Mouse (Mus musculus): ENCODE data around the gene Pih1d2.

The Pih1d2 gene

DNA sequence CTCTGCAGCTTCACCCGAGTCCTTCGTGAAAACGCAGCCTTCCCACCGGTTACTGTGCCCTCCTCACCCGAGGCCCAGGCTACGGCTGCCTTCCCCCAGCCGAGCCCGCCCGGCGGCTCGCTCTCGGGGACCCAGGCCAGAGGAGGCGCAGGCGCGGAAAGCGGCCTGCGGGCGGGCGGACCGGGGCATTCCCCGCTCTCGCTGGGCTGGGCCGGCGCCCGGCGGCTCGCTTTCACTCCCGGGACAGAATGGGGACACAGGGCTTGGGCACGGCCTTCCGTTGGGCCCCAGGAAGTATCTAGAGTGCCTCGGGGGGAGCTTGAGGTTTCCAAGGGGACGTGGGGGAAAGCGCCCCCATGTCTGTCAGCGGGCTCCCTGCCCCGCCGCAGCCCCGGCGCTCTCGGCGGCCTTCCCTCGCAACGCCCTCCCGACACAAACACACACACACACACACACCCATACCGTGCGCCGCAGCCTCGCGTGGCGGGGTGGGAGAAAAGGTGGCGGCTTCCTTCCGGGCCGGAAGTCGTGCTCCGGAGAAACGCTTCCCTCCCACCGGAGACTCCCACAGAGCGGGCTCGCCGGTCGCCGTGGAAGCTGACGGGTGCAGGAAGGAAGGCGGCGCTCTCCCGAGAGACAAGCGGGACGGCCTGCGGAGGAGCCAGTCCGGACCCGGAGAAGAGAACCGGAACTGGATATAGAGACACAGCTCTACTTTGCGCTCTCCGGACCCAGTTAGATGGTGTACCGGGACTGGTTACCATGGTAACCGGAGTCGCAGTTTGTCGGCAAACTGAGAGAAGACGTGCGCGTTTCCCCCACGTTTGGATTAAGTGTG lies at the start of gene Pih1d2, which contains the start of gene Nkapd1:
Gene Pih1d2 (plus strand): TSS at position 556 of the 838 bp plus-strand sequence.
Gene Nkapd1 (minus strand): TSS at position 699 of the 838 bp plus-strand sequence.
- DNase-seq (ENCODE audit: low spot score): peak; percentile 95

- DNase-seq (ENCODE audit: low spot score): no peak
These were observed 49.7 kb upstream of the Pih1d2 start for GRCm38 (mm10) chr9:50567372-50567771.

DNA sequence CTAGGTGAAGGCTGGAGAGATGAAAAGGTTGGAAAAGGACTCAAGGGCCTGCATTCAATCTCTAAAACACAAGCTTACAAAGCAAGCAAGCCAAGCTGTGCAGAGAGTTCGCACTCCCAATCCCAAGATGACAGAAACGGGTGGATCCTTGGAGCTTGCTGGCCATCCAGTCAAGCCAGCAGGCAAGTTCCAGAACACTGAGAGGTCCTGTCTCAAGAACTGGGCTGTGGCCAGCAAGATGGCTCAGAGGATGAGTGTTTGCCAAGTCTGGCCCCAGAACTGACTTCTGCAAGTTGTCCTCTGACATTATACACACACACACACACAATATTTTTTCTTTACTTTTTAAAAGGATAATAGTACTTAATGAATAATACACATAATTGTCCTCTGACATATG lies 49.2 kb upstream of the Pih1d2 start:
- DNase-seq (ENCODE audit: low spot score): no peak

DNA sequence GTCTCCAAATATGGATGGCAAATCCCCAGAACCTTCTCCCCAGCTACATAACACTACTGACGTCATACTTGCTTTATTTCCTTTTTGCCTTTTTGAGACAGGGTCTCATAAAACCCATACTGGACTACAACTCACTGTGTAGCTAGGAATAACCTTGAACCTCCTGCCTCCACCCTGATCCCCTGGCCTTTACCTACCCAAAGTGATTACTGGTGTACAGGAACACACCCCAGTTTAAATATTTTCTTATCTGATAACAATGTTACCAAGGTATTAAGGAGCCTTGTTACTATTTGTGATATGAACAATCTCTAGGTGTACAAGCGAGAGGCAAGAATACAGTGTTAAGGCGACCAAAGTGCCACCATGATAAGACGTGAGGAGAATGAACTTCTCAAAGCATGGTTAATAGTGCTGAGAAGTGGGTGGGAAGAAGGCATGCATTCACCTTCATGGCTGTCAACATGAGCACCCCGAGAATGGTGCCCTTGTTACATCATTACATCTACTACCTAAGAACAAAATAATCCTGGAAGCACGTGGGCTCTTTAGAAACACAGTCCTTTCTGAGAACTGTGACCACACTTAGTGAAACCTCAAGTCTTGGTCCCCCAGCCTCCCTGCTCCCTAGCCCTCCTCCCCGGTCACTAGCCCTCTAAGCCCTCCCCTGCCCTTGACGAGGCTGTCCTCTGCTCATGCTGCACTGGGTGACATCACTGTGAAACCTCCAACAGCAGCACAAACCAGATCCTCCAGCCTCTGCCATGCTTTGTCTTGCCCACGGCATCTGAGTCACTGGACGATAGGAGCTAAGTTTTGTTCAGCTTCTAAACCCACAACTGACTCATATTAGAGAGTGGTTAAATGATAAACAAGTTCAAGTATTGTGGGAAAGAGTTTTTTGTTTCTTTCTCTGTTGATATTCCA lies 47.3 kb upstream of the Pih1d2 start:
- DNase-seq (ENCODE audit: low spot score): no peak

DNA sequence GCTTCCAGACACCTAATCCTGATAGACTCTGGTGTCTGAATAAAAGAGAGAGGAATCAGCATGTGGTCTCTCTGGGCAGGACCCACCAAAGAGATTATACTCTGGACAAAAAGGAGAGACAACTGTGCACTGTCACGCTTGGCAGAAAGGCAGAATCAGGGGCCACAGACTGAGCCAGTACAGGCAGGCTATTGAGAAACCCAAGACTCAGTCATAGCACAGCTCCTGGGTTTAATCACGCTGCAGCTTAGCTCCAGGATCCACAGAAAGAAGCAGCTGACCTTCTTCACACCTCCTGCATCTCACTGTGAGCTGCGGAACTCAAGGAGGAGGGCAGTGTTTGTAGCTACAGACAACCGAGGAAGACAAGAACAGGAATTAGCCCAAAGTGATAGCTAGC lies 36.8 kb upstream of the Pih1d2 start:
- DNase-seq (ENCODE audit: low spot score): no peak

DNA sequence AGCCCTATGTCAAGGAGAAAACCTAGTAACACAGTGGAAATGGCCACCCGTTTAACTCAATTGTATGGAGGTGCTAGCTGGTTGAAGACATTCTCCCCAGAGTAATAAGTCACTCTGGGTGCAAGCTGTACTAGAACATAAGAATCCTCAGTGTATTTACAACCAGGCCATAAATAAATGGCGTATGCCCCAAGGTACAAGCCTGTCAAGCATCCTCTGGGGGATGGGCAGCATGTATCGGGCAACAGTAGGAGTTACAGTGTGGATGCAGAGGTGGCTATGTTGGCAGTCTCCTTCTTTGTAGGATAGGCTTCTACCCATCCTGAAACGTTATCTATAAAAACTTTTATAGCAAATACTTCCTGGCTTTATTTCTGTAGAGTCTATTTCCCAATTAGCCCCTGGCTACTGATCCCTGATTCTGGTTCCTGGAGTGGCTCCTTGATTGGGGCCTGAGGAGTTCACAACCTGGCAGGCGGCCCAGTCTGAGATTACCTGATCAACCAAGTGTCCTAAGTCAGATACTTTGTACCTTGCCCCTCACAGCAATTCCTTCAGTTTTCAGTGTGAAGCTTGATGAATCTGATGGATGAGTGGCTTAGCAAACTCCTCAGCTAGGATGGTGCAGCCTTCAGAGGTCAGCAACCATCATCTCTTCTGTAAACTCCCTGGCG lies 31.8 kb upstream of the Pih1d2 start:
- no peak for DNase-seq (ENCODE audit: low spot score)

- no peak for DNase-seq (ENCODE audit: low spot score)
These were observed 30.2 kb upstream of the Pih1d2 start for GRCm38 (mm10) chr9:50586955-50587354.

GRCm38 (mm10) chr9:50590856-50591518 lies 26.1 kb upstream of the Pih1d2 start:
- no peak for DNase-seq (ENCODE audit: low spot score)

DNA sequence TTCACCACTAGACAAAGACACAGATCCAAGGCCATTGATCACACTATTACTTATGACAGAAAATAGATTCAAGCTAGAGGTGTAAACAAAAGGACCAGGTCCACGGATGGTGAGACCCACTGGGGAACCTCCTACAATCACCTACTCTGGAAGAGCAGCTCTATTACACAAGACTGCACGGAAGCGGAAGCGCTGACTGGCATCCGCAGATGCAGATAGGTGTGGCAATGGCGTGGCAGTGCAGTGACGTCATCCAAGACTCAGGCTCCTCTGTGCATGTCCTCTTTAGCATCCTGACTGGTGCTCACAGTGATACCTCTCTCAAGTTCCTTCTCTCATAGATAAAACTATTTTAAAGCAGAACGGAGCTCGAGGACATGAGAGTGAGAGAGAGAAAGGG lies 24.2 kb upstream of the Pih1d2 start:
- no peak for DNase-seq (ENCODE audit: low spot score)

DNA sequence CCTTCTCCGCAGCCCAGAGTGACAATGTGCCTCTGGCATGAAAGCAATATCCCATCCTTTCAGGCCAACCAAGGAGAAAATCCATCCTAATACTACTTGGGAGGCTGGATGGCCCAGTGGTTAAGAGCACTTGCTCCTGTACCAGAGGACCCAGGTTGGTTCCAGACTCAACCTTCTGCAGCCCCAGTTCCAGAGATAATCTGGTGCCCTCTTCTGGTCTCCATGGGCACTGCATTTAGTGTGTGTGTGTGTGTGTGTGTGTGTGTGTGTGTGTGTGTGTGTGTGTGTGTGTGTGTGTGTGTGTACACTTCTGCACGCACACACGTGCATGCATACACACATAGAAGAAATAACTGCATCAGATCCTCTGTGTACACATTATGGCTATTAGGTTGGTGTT lies 23.6 kb upstream of the Pih1d2 start:
- peak; percentile 42 for DNase-seq (ENCODE audit: low spot score)

GRCm38 (mm10) chr9:50594794-50595417 lies 22.2 kb upstream of the Pih1d2 start:
- DNase-seq (ENCODE audit: low spot score): no peak

DNA sequence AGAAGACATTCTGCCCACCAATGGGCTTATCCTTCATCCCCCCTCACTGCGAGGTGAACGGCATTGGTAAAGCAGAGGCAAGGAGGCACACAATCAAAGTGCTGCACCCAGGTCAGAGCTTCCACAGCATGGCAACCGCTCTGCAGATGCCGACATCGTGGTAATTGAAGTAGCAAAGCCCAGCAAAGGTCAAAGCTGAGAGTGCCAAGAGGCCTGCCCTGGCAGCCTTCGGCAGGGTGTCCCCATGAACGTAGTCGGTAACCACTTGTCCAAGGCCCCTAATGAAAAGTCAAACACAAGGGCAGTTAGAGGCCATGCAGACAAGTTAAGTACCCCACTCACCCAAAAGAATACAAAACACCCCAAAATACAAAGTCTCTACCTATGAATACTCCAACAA lies 20.1 kb upstream of the Pih1d2 start:
- DNase-seq (ENCODE audit: low spot score): no peak

DNA sequence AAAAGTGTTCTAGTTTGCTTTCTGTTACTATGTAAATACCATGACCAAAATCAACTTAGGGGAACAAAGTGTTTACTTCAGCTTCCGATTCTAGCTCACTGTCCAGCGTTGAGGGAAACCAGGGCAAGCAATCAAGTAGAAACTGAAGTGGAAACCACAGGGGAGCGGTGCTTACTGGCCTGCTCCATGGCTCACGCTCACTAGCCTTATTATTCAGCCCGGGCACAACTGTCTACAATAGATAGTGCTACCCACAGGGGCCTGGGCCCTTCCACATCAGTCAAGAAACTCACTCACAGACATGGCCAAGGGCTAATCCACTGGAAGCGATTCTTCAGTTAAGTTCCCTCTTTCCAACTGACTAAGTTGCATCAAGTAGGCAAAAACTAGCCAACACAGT lies 15.6 kb upstream of the Pih1d2 start:
- DNase-seq (ENCODE audit: low spot score): no peak

GRCm38 (mm10) chr9:50602055-50602845 lies 14.9 kb upstream of the Pih1d2 start:
- no peak for DNase-seq (ENCODE audit: low spot score)

DNA sequence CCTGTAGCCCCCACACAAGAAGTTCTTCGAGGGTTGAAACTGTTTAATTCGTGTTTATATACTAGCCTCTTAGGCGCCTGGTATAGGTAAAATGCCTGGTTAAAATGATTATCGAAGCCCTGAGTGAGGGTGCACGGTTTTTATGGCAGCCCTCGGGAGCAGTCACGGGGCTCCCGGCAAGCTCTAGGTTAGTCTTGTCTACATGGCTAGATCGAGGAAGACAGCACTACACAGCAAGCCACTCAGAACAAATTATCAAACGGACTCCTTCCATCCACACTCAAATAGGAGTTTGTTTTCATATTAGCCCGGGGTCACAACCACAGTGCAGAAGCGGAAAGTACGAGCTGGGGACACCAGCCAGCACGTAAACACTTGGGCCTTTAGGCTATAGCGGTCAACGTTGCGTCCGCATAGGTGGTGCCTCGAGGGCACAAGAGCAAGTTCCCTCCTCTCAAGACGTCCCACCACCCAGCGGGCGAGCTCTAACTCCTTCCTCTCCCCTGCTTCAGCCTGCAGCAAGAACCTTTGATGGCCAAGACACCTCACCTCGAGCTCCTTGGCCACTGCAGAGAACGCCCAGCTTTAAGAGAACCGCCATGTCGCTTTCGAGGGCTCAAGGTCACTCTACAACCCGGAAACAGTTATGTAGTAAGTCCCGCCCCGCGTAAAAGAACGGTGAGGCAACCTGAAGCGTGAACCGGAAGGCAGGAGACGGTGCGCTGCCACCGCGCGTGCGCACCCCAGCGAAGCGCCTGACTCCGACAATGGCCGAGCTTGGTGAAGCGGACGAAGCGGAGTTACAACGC lies 13.7 kb upstream of the Pih1d2 start, which contains the start of the genes Sdhd and Timm8b:
Gene Sdhd (minus strand): TSS at position 624 of the 809 bp plus-strand sequence.
Gene Timm8b (plus strand): TSS at position 722 of the 809 bp plus-strand sequence.
- DNase-seq (ENCODE audit: low spot score): peak; percentile 98

DNA sequence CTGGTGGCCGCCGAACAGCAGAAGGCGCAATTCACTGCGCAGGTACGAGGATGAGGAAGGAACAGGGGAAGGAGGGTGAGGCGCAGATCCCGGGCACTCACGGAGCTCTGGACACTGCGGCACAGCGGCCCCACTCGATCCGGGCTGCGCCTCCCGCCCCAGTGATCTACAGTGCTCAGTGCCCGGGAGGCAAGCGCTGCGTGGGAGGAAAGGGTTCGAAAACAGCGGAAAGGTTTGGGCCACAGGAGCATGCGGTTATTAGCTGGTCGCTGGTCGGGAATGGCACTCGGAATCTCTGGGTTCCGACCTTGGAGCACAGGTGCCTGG lies 13.2 kb upstream of the Pih1d2 start:
- no peak for DNase-seq (ENCODE audit: low spot score)

DNA sequence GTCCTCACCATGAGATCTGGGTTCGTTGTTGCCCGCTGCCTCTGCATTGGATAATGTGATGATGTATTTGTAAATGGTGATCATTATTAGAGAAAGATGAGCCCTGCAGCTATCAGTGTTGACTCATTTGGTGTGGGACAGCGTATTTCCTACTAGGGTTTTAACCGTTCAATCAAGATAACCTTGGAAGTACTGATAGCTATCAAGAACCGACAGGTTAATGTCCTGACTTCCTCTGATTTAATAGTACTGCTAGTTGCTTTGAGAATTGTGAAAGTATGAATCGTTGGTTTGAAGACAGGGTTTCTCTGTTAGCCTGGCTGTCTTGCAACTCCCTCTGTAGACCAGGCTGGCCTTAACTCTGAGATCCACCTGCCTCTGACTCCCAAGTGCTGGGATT lies 12.8 kb upstream of the Pih1d2 start:
- no peak for DNase-seq (ENCODE audit: low spot score)

DNA sequence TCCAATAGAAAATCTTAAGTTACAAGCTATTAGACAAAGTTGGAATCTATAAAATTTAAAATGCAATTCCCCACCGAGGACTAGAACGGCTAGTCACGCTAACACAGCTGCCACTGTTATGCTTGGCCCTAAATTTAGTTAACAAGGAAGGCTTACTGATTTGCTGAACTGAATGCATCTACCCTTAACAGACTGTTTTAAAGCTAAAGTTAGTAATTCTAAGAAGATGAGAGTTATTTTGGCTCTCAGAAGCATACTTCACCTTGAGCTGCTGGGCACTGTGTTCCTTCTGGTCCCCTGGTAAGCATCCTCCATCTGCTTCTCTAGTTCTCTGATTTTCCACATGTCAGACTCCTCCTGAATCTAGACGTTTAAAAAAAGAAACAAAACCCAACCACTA lies 5.0 kb upstream of the Pih1d2 start:
- DNase-seq (ENCODE audit: low spot score): no peak

DNA sequence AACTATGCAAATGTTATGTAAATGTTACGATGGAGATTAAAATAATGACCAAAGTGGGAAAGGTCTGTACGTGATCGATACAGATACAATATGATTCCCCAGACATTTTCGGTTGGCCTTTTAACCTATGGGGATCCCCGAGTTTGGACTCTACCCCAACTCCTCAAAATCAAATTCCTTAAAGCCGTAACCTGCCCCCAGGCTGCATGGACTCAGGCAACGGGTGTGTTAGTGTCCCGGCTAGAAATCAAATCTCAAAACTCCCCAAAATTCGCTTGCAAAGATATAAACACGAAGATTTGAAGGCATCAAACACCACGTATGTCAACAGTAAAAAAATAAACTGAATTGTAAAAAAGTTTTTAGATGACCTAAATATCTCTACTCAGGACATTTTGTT lies 960 bp upstream of the Pih1d2 start:
- DNase-seq (ENCODE audit: low spot score): no peak
